Mouse (Mus musculus): Measurements from ENCODE around the gene Slc1a4. TPM values are rescaled to one million over a fixed set of nuclear protein-coding genes. Genes with fewer than 3 reads are reported as not detected.

The Slc1a4 gene
- polyA plus RNA-seq (2015; fragmentation: Nextera tagmentation; extraction: Ambion mirVana) = 4.8 and 5.3 TPM in 2 replicates

- WGBS = under 1% methylated on average over 48 of the region's 48 CpGs
- Histone ChIP-seq H3K9me3 (replicated peaks; ENCODE audit: low read length) (no peaks in the 10 kb centered on the region), H3K4me3 (replicated peaks; ENCODE audit: low read depth, low read length) (peak within 1 kb of the TSS; percentile 61), H3K4me2 (ENCODE audit: low read length) (peak within 1 kb of the TSS; percentile 99), H3K9ac (ENCODE audit: low read depth, low read length) (peak within 1 kb of the TSS; percentile 60), H3K36me3 (ENCODE audit: insufficient read depth, low read length) (no peaks in the 10 kb centered on the region), H3K27ac (peak within 1 kb of the TSS; percentile 97), H3K27me3 (ENCODE audit: insufficient read depth, low read length) (no peaks in the 10 kb centered on the region), H3K4me1 (replicated peaks; ENCODE audit: insufficient read depth, low read length) (peaks cover 4% of the 10 kb centered on the region; the same call in 1 of the 2 replicates)
- TF ChIP-seq CTCF (IDR thresholded peaks at IDR 0.05; ENCODE audit: low read depth) = peak; percentile 68
- peak; percentile 99 for DNase-seq (ENCODE audit: low spot score)
- ATAC-seq (replicated peaks; ENCODE audit: low FRiP score, low read depth) = peak; percentile 99
These were observed at the start of gene Slc1a4 for GRCm38 (mm10) chr11:20332561-20333514. Gene Slc1a4, minus strand, starts transcription at chr11:20332713.

- ATAC-seq (replicated peaks; ENCODE audit: low FRiP score, low read depth) (no peak), DNase-seq (ENCODE audit: low spot score) (no peak)
- H3K9me3 ChIP-seq (replicated peaks; ENCODE audit: low read length) = no peaks in the 10 kb centered on the region
- H3K36me3 ChIP-seq (ENCODE audit: insufficient read depth, low read length) = no peaks in the 10 kb centered on the region
- TF ChIP-seq CTCF (IDR thresholded peaks at IDR 0.05; ENCODE audit: low read depth) = no peak
- H3K27me3 ChIP-seq (ENCODE audit: insufficient read depth, low read length) = no peaks in the 10 kb centered on the region
- H3K27ac ChIP-seq = no peak overlapping the region
- H3K9ac ChIP-seq (ENCODE audit: low read depth, low read length) = no peak overlapping the region
- H3K4me2 ChIP-seq (ENCODE audit: low read length) = no peak overlapping the region
- H3K4me3 ChIP-seq (replicated peaks; ENCODE audit: low read depth, low read length) = no peak overlapping the region
- H3K4me1 ChIP-seq (replicated peaks; ENCODE audit: insufficient read depth, low read length) = no peaks in the 10 kb centered on the region
- WGBS = 55% methylated on average over 4 of the region's 4 CpGs
These were observed 47.6 kb upstream of the Slc1a4 start for GRCm38 (mm10) chr11:20380106-20380505.

GRCm38 (mm10) chr11:20376642-20377041 is 44.1 kb upstream of the Slc1a4 start:
- Histone ChIP-seq H3K9ac (ENCODE audit: low read depth, low read length) (no peak overlapping the region), H3K4me2 (ENCODE audit: low read length) (no peak overlapping the region), H3K27me3 (ENCODE audit: insufficient read depth, low read length) (no peaks in the 10 kb centered on the region), H3K4me3 (replicated peaks; ENCODE audit: low read depth, low read length) (no peak overlapping the region), H3K9me3 (replicated peaks; ENCODE audit: low read length) (no peaks in the 10 kb centered on the region), H3K4me1 (replicated peaks; ENCODE audit: insufficient read depth, low read length) (no peaks in the 10 kb centered on the region), H3K27ac (no peak overlapping the region), H3K36me3 (ENCODE audit: insufficient read depth, low read length) (no peaks in the 10 kb centered on the region)
- TF ChIP-seq CTCF (IDR thresholded peaks at IDR 0.05; ENCODE audit: low read depth) = no peak
- WGBS = 91% methylated on average over 7 of the region's 7 CpGs
- ATAC-seq (replicated peaks; ENCODE audit: low FRiP score, low read depth) (no peak), DNase-seq (ENCODE audit: low spot score) (no peak)

GRCm38 (mm10) chr11:20372616-20373211 is 40.2 kb upstream of the Slc1a4 start:
- no peaks in the 10 kb centered on the region for H3K27me3 ChIP-seq (ENCODE audit: insufficient read depth, low read length)
- ATAC-seq (replicated peaks; ENCODE audit: low FRiP score, low read depth) (no peak), DNase-seq (ENCODE audit: low spot score) (no peak)
- H3K9me3 ChIP-seq (replicated peaks; ENCODE audit: low read length) = no peaks in the 10 kb centered on the region
- no peak for TF ChIP-seq CTCF (IDR thresholded peaks at IDR 0.05; ENCODE audit: low read depth)
- no peak overlapping the region for H3K4me3 ChIP-seq (replicated peaks; ENCODE audit: low read depth, low read length)
- WGBS = 75% methylated on average over 8 of the region's 8 CpGs
- no peak overlapping the region for H3K9ac ChIP-seq (ENCODE audit: low read depth, low read length)
- H3K27ac ChIP-seq = no peak overlapping the region
- H3K4me2 ChIP-seq (ENCODE audit: low read length) = no peak overlapping the region
- no peaks in the 10 kb centered on the region for H3K4me1 ChIP-seq (replicated peaks; ENCODE audit: insufficient read depth, low read length)
- no peaks in the 10 kb centered on the region for H3K36me3 ChIP-seq (ENCODE audit: insufficient read depth, low read length)

- ATAC-seq (replicated peaks; ENCODE audit: low FRiP score, low read depth) (no peak), DNase-seq (ENCODE audit: low spot score) (no peak)
- H3K9me3 ChIP-seq (replicated peaks; ENCODE audit: low read length) = no peaks in the 10 kb centered on the region
- no peak overlapping the region for H3K27ac ChIP-seq
- no peak overlapping the region for H3K9ac ChIP-seq (ENCODE audit: low read depth, low read length)
- H3K4me3 ChIP-seq (replicated peaks; ENCODE audit: low read depth, low read length) = no peak overlapping the region
- H3K4me2 ChIP-seq (ENCODE audit: low read length) = no peak overlapping the region
- no peaks in the 10 kb centered on the region for H3K36me3 ChIP-seq (ENCODE audit: insufficient read depth, low read length)
- TF ChIP-seq CTCF (IDR thresholded peaks at IDR 0.05; ENCODE audit: low read depth) = no peak
- no peaks in the 10 kb centered on the region for H3K4me1 ChIP-seq (replicated peaks; ENCODE audit: insufficient read depth, low read length)
- H3K27me3 ChIP-seq (ENCODE audit: insufficient read depth, low read length) = no peaks in the 10 kb centered on the region
- WGBS = 83% methylated on average over 2 of the region's 2 CpGs
These were observed 38.0 kb upstream of the Slc1a4 start for GRCm38 (mm10) chr11:20370486-20370885.

- no peak for ATAC-seq (replicated peaks; ENCODE audit: low FRiP score, low read depth)
- Histone ChIP-seq H3K4me3 (replicated peaks; ENCODE audit: low read depth, low read length) (no peak overlapping the region), H3K27ac (no peak overlapping the region), H3K27me3 (ENCODE audit: insufficient read depth, low read length) (no peaks in the 10 kb centered on the region), H3K36me3 (ENCODE audit: insufficient read depth, low read length) (no peaks in the 10 kb centered on the region), H3K4me2 (ENCODE audit: low read length) (no peak overlapping the region), H3K9ac (ENCODE audit: low read depth, low read length) (no peak overlapping the region), H3K4me1 (replicated peaks; ENCODE audit: insufficient read depth, low read length) (no peaks in the 10 kb centered on the region), H3K9me3 (replicated peaks; ENCODE audit: low read length) (no peaks in the 10 kb centered on the region)
- TF ChIP-seq CTCF (IDR thresholded peaks at IDR 0.05; ENCODE audit: low read depth) = no peak
- no peak for DNase-seq (ENCODE audit: low spot score)
- 92% methylated on average over 1 of the region's 1 CpGs for WGBS
These were observed 33.9 kb upstream of the Slc1a4 start for GRCm38 (mm10) chr11:20366456-20366855.
